Mouse (Mus musculus) layer of hippocampus, adult 11-12 months (tissue): ENCODE data around the gene Wrap73.

ENCODE experiments used
- DNase-seq: peaks from one replicate; pipeline ENCODE4 v3.0.0; 2022; ENCODE audit warnings: low spot score

Gene Wrap73

GRCm38 (mm10) chr4:154185001-154185400, 42.8 kb downstream of the Wrap73 start:
- no peak for DNase-seq

- DNase-seq = no peak
Observed at GRCm38 (mm10) chr4:154186002-154186537, 43.9 kb downstream of the Wrap73 start.

GRCm38 (mm10) chr4:154188948-154189347, 46.8 kb downstream of the Wrap73 start:
- no peak for DNase-seq

- no peak for DNase-seq
Observed at GRCm38 (mm10) chr4:154197961-154198360, 55.8 kb downstream of the Wrap73 start.

- no peak for DNase-seq
Observed at GRCm38 (mm10) chr4:154198377-154198961, 56.3 kb downstream of the Wrap73 start.

GRCm38 (mm10) chr4:154201511-154201910, 59.3 kb downstream of the Wrap73 start:
- DNase-seq = no peak

- no peak for DNase-seq
Observed at GRCm38 (mm10) chr4:154204532-154204931, 62.4 kb downstream of the Wrap73 start.

GRCm38 (mm10) chr4:154205392-154205791, 63.2 kb downstream of the Wrap73 start:
- DNase-seq = no peak

- peak; percentile 67 for DNase-seq
Observed at GRCm38 (mm10) chr4:154207261-154207660, 65.1 kb downstream of the Wrap73 start.

GRCm38 (mm10) chr4:154209054-154209453, 66.9 kb downstream of the Wrap73 start:
- DNase-seq = no peak

- DNase-seq = no peak
Observed at GRCm38 (mm10) chr4:154209825-154210224, 67.7 kb downstream of the Wrap73 start.

GRCm38 (mm10) chr4:154211459-154211858, 69.3 kb downstream of the Wrap73 start:
- DNase-seq = no peak

- no peak for DNase-seq
Observed at GRCm38 (mm10) chr4:154213586-154213985, 71.4 kb downstream of the Wrap73 start.

GRCm38 (mm10) chr4:154214075-154214474, 71.9 kb downstream of the Wrap73 start:
- no peak for DNase-seq
